Mouse (Mus musculus): Measurements from ENCODE around the gene Trem1. TPM values are rescaled to one million over a fixed set of nuclear protein-coding genes. Genes with fewer than 3 reads are reported as not detected.

The Trem1 gene
- 0.67 TPM for polyA plus RNA-seq (2014; fragmentation: Illumina TruSeq; extraction: RNeasy Lipid Tissue Mini Kit (QIAGEN cat#74804); ENCODE audit: low replicate concordance)

DNA sequence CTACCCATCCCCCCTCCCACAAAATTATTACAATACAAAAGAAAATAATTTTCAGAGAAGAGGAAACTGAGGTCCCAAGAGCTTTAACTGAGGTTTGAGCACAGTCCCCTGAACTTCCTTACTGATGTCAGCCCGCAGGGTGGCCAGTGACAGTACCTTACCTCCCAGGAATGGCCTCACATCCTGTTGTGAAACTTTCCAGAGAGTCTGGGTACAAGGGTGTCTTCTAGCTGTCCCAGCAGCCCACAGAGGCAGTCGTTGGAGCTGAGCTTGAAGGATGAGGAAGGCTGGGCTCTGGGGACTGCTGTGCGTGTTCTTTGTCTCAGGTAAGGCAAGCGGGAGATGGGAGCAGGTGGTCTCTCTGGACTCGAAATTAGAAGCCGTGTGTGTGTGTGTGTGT, at the start of gene Trem1:
Trem1 (plus strand) TSS at position 251 of the 400 bp plus-strand sequence.

DNA sequence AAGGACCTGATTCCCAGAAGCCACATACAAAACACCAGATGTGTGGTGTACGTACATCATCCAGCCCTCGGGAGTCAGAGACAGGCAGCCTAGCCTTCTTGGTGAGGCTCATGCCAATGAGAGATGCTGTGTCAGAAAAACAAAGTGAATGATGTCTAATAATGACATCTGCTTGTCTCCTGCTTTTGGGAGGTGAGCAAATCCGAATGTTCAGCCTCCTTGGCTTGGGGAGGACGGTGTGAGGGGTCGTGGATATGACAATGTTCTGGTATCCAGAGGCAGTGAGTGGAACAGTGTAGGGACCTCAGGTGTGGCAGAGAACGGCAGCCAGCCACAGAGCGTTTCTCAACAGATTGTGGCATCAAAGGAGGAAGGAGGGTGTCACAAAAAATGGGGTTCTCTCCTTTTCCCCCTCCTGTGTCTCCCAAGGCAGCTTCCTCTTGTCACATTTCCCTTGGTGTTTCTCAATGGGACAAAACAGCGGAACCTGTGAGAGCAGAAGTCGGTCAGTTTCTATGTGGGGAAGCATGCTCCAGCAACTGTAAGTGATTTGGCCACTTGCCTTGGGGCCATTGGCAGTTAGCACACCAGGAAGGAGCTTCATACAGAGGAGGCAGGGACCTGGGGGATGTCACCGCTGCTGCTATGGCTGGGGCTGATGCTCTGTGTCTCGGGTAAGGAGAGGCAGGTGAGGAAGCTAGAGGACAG, 14.8 kb downstream of the Trem1 start, which contains the start of gene Trem3:
Trem3 (plus strand) TSS at position 557 of the 708 bp plus-strand sequence.

DNA sequence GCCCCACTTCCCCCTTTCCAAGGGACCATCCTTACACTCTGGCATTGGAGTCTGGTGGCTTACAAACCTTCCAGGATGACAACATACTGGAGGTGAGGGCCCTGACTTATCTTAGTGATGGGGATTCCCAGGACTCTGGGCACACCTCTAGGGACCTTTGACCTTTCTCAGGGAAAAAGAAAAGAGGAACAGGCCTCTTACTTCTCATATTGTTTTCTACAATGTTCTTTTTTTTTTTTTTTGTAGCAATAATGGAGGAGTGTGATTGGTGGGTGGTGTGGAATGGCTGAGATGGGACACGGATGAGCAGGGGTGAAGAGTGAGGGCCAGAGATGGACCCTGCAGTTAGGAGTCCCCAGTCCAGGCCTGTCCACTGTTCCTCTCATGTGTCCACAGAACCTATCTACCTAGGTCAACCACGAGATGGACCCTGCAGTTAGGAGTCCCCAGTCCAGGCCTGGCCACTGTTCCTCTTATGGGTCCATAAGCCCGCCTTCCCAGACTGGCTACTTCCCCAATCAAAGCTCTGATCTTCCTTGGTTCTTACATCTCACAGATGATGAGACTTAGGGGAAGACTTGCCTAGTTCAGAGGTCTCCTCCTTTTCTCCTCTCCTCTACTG, 31.3 kb downstream of the Trem1 start, which contains the start of gene Treml4:
Treml4 (plus strand) TSS at position 555 of the 622 bp plus-strand sequence.

Other genes with a start within 250 kb of the Trem1 start
- gene 1700122O11Rik, start 194.5 kb upstream of the Trem1 start, polyA plus RNA-seq (2014; fragmentation: Illumina TruSeq; extraction: RNeasy Lipid Tissue Mini Kit (QIAGEN cat#74804); ENCODE audit: low replicate concordance) = not detected
- not detected for gene 1700067P10Rik, start 143.4 kb upstream of the Trem1 start, polyA plus RNA-seq (2014; fragmentation: Illumina TruSeq; extraction: RNeasy Lipid Tissue Mini Kit (QIAGEN cat#74804); ENCODE audit: low replicate concordance)
- 0.78 TPM for gene 9830107B12Rik, start 86.5 kb upstream of the Trem1 start, polyA plus RNA-seq (2014; fragmentation: Illumina TruSeq; extraction: RNeasy Lipid Tissue Mini Kit (QIAGEN cat#74804); ENCODE audit: low replicate concordance)
- 1.9 TPM for gene A530064D06Rik, start 65.5 kb upstream of the Trem1 start, polyA plus RNA-seq (2014; fragmentation: Illumina TruSeq; extraction: RNeasy Lipid Tissue Mini Kit (QIAGEN cat#74804); ENCODE audit: low replicate concordance)
- gene Trem3, start 15.0 kb downstream of the Trem1 start, polyA plus RNA-seq (2014; fragmentation: Illumina TruSeq; extraction: RNeasy Lipid Tissue Mini Kit (QIAGEN cat#74804); ENCODE audit: low replicate concordance) = not detected
- 1.5 TPM for gene Treml4, start 31.5 kb downstream of the Trem1 start, polyA plus RNA-seq (2014; fragmentation: Illumina TruSeq; extraction: RNeasy Lipid Tissue Mini Kit (QIAGEN cat#74804); ENCODE audit: low replicate concordance)
- 0.37 TPM for gene Treml2, start 66.7 kb downstream of the Trem1 start, polyA plus RNA-seq (2014; fragmentation: Illumina TruSeq; extraction: RNeasy Lipid Tissue Mini Kit (QIAGEN cat#74804); ENCODE audit: low replicate concordance)
- gene B430306N03Rik, start 83.4 kb downstream of the Trem1 start, polyA plus RNA-seq (2014; fragmentation: Illumina TruSeq; extraction: RNeasy Lipid Tissue Mini Kit (QIAGEN cat#74804); ENCODE audit: low replicate concordance) = 0.15 TPM
- gene Trem2, start 113.6 kb downstream of the Trem1 start, polyA plus RNA-seq (2014; fragmentation: Illumina TruSeq; extraction: RNeasy Lipid Tissue Mini Kit (QIAGEN cat#74804); ENCODE audit: low replicate concordance) = not detected
- not detected for gene Treml1, start 127.1 kb downstream of the Trem1 start, polyA plus RNA-seq (2014; fragmentation: Illumina TruSeq; extraction: RNeasy Lipid Tissue Mini Kit (QIAGEN cat#74804); ENCODE audit: low replicate concordance)
- 17.0 TPM for gene Nfya, start 177.1 kb downstream of the Trem1 start, polyA plus RNA-seq (2014; fragmentation: Illumina TruSeq; extraction: RNeasy Lipid Tissue Mini Kit (QIAGEN cat#74804); ENCODE audit: low replicate concordance)
- 65.4 TPM for gene Oard1, start 177.2 kb downstream of the Trem1 start, polyA plus RNA-seq (2014; fragmentation: Illumina TruSeq; extraction: RNeasy Lipid Tissue Mini Kit (QIAGEN cat#74804); ENCODE audit: low replicate concordance)
- 0.59 TPM for gene Apobec2, start 200.2 kb downstream of the Trem1 start, polyA plus RNA-seq (2014; fragmentation: Illumina TruSeq; extraction: RNeasy Lipid Tissue Mini Kit (QIAGEN cat#74804); ENCODE audit: low replicate concordance)
- gene Tspo2, start 218.8 kb downstream of the Trem1 start, polyA plus RNA-seq (2014; fragmentation: Illumina TruSeq; extraction: RNeasy Lipid Tissue Mini Kit (QIAGEN cat#74804); ENCODE audit: low replicate concordance) = 0.11 TPM
- 30.1 TPM for gene Unc5cl, start 222.1 kb downstream of the Trem1 start, polyA plus RNA-seq (2014; fragmentation: Illumina TruSeq; extraction: RNeasy Lipid Tissue Mini Kit (QIAGEN cat#74804); ENCODE audit: low replicate concordance)